Mouse (Mus musculus) erythroblast, embryonic 14.5 days (primary cell): ENCODE results near the gene Cct5.

Experiments
- GATA1 ChIP-seq: IDR thresholded peaks from 2 replicates; pipeline ENCODE4 v1.6.1; 2012; ENCODE audit warnings: low read length, inconsistent platforms, mixed read lengths
- TAL1 ChIP-seq: IDR thresholded peaks from 3 replicates; pipeline ENCODE4 v1.6.1; 2012; ENCODE audit warnings: low read length, inconsistent platforms, mixed read lengths

DNA sequence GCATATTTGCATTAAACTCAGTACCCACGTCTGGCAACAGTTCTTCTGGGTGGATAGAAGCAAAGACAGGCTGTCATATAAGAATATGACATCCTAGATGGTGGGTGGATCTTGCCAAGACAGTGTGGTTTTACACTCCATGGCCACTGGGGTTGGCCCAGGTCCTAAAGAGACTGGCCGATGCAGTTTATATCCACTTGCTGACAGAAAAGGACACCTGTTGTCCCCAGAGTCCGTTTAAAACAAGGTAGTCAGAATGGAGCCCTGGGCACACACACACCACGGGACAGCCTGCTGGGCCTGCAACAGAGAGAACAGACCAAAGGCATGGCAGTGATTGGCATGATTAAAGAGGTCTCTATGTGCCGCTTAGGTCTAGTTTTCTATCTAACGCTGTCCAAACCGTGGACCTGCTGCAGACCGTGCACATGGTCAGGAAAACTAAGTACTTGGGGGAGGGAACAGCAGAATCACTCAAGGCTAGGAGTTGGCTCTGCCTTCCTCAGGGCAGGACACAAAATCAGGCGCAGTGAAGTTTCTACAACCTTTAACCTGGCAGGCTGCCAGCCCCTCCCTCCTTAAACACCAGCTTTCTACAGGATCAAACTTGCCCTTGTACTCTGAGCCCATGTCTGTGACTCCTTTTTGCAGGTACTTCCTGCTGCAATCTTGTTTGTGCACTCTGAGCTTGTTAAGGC lies 32.1 kb downstream of the Cct5 start:
- TF ChIP-seq TAL1 (no peak), GATA1 (no peak)
